Mouse (Mus musculus): ENCODE measurements around the gene Gm29049.
"Not testable (repeated sequence)": the region's sequence is repeated elsewhere in the genome, so short reads cannot be mapped to it uniquely, and the experiment has no call there.

Gm29049 gene

DNA sequence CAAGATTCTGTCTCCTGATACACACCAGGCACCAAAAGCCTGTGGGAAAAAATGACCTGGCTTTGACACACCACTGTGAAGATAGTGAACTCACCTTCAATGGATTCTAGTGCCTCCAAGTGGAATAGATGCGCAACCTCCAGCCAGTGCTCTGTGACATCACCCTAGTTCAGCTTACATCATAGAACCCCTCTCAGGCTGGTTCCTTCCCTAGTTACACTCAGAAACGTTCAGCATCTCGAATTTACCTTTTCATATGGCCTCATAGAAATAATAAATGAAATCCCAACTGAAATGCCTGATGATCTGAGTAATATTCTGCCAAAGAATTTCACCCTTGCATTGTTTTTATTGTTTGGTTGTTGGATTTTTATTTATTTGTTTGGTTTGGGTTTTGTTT, at the start of gene Gm29049:
Gene Gm29049 (minus strand): TSS at position 101 of the 400 bp plus-strand sequence.
- DNase-seq (ENCODE audit: low spot score) = not testable (repeated sequence)
